Mouse (Mus musculus): Measurements from ENCODE around the gene Tubb4b.

GRCm38 (mm10) chr2:25193330-25193770 lies 31.2 kb downstream of the Tubb4b start:
- TF ChIP-seq CTCF (IDR thresholded peaks at IDR 0.05; ENCODE audit: insufficient read depth, low read depth, low read length) (peak; percentile 66), POLR2A (IDR thresholded peaks at IDR 0.05; ENCODE audit: insufficient read depth, low read depth, low read length) (0 out of 2 replicates have a peak, but pooled peaks have one; percentile 11)

Measured in olfactory bulb, adult 2 months (tissue).